Mouse (Mus musculus): Measurements from ENCODE around the gene Cym.

Cym gene

DNA sequence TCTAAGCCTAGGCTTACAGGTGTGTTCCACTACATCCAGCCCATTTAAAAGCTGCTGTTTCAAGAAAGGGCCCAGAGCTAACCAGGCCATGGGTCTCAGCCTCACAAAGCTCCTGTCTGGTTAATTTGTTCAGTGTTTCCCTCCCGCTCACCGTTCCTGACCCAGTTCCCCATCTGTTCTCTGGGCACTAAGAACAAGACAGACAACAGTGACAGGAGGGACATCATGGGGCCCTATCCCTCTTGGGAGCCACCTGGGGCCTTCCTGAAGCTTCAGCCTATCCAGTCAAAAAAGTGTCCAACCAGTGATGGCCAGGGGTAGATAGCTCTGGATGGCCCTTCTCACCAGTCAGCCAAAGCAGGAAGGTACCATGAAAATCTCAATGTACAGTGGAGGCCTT lies 58.8 kb downstream of the Cym start:
- no peak for DNase-seq (ENCODE audit: low spot score)

Measured in ovary, postnatal 10 days (tissue).